Mouse (Mus musculus) left cerebral cortex, adult 18-20 months (tissue): Measurements from ENCODE around the gene Il1rapl1. TPM values are rescaled to one million over a fixed set of nuclear protein-coding genes. Genes with fewer than 3 reads are reported as not detected.

Experiments used
- DNase-seq, 2 experiments: peaks; one replicate each; pipeline ENCODE4 v3.0.0; 2021 to 2022; ENCODE audit warnings: low spot score in 2 of 2, mixed read lengths in 1 of 2
- total RNA-seq, 2 experiments: library from RNA; stranded (reverse); gene quantifications; 2 replicates each; pipeline ENCODE4 v1.2.3; 2021

The Il1rapl1 gene
- total RNA-seq, 2 experiments from 2014 or later = 30.9 to 32.6 TPM

GRCm38 (mm10) chrX:87655644-87656043 lies 459.8 kb downstream of the Il1rapl1 start:
- DNase-seq = no peak

GRCm38 (mm10) chrX:87600914-87601313 lies 514.5 kb downstream of the Il1rapl1 start:
- no peak for DNase-seq

GRCm38 (mm10) chrX:87507997-87508396 lies 607.4 kb downstream of the Il1rapl1 start:
- no peak for DNase-seq

GRCm38 (mm10) chrX:87502604-87503003 lies 612.8 kb downstream of the Il1rapl1 start:
- no peak for DNase-seq

- DNase-seq = no peak
These were observed 632.0 kb downstream of the Il1rapl1 start for GRCm38 (mm10) chrX:87483416-87483815.

- DNase-seq = peak; percentile 86 to 98
These were observed 877.3 kb downstream of the Il1rapl1 start for GRCm38 (mm10) chrX:87238191-87238590.

GRCm38 (mm10) chrX:87225280-87225679 lies 890.2 kb downstream of the Il1rapl1 start:
- DNase-seq = no peak

GRCm38 (mm10) chrX:87002296-87002695 lies 1113.1 kb downstream of the Il1rapl1 start:
- DNase-seq = no peak

GRCm38 (mm10) chrX:86955126-86955525 lies 1160.3 kb downstream of the Il1rapl1 start:
- no peak for DNase-seq

- DNase-seq = no peak
These were observed 1160.8 kb downstream of the Il1rapl1 start for GRCm38 (mm10) chrX:86954614-86955013.

GRCm38 (mm10) chrX:86950940-86951339 lies 1164.5 kb downstream of the Il1rapl1 start:
- no peak for DNase-seq

GRCm38 (mm10) chrX:86949112-86949511 lies 1166.3 kb downstream of the Il1rapl1 start:
- DNase-seq = no peak

- no peak for DNase-seq
These were observed 1260.6 kb downstream of the Il1rapl1 start for GRCm38 (mm10) chrX:86854835-86855234.

- DNase-seq = no peak
These were observed 1307.2 kb downstream of the Il1rapl1 start for GRCm38 (mm10) chrX:86808218-86808617.

GRCm38 (mm10) chrX:86802725-86803124 lies 1312.7 kb downstream of the Il1rapl1 start:
- DNase-seq = no peak

- DNase-seq = no peak
These were observed 1386.6 kb downstream of the Il1rapl1 start for GRCm38 (mm10) chrX:86728803-86729202.
